Mouse (Mus musculus) ES-E14 (cell line): Measurements from ENCODE around the gene Rnf187. TPM values are rescaled to one million over a fixed set of nuclear protein-coding genes. Genes with fewer than 3 reads are reported as not detected.

Experiments used
- DNase-seq: peaks from one replicate; pipeline ENCODE4 v3.0.0-alpha.2; 2013; ENCODE audit warnings: low read depth, low spot score
- H3K27ac ChIP-seq: 2 replicates; pipeline ENCODE4 v1.5.1; 2012; ENCODE audit warnings: low read depth, mild to moderate bottlenecking, low read length, moderate library complexity, mixed read lengths; ENCODE audit not compliant: poor library complexity, insufficient read depth, severe bottlenecking
- H3K36me3 ChIP-seq: 2 replicates; pipeline ENCODE4 v1.6.1; 2012; ENCODE audit warnings: mild to moderate bottlenecking, low read length, moderate library complexity, mixed read lengths; ENCODE audit not compliant: control insufficient read depth, poor library complexity, insufficient read depth, severe bottlenecking
- H3K4me1 ChIP-seq, 2 experiments: fragments of 150-350 bp in 1 of 2; sonication (generic) in 1 of 2; 2 replicates each; pipeline ENCODE4 v1.6.1; 2012; ENCODE audit warnings: low read length in 2 of 2, mild to moderate bottlenecking in 1 of 2, mixed read lengths in 1 of 2; ENCODE audit not compliant: control insufficient read depth in 2 of 2, insufficient read depth in 2 of 2, poor library complexity in 1 of 2
- H3K4me3 ChIP-seq, 2 experiments: fragments of 150-350 bp in 1 of 2; sonication (generic) in 1 of 2; 2 replicates each; pipeline ENCODE4 v1.5.1; 2012; ENCODE audit warnings: low read length in 2 of 2, low read depth in 1 of 2, mild to moderate bottlenecking in 1 of 2, mixed read lengths in 1 of 2; ENCODE audit not compliant: insufficient read depth in 1 of 2, poor library complexity in 1 of 2, severe bottlenecking in 1 of 2
- H3K9ac ChIP-seq: 2 replicates; pipeline ENCODE4 v1.6.1; 2012; ENCODE audit warnings: low read depth, mild to moderate bottlenecking, low read length, mixed read lengths; ENCODE audit not compliant: poor library complexity, insufficient read depth, severe bottlenecking
- H3K9me3 ChIP-seq: fragments of 150-350 bp; sonication (generic); 2 replicates; pipeline ENCODE4 v1.6.1; 2012; ENCODE audit warnings: low read depth, mild to moderate bottlenecking, low read length; ENCODE audit not compliant: control insufficient read depth, insufficient read depth
- CHD2 ChIP-seq: IDR thresholded peaks from 2 replicates; pipeline ENCODE4 v1.6.1; 2014; ENCODE audit warnings: mild to moderate bottlenecking, low read depth, low read length, inconsistent platforms
- HCFC1 ChIP-seq: IDR thresholded peaks from 2 replicates; pipeline ENCODE4 v1.6.1; 2012; ENCODE audit warnings: low read length, inconsistent platforms, borderline replicate concordance; ENCODE audit not compliant: insufficient read depth
- MAFK ChIP-seq: IDR thresholded peaks from 2 replicates; pipeline ENCODE4 v1.6.1; 2014; ENCODE audit warnings: mild to moderate bottlenecking, low read depth, low read length, inconsistent platforms; ENCODE audit not compliant: insufficient read depth
- ZC3H11A ChIP-seq: IDR thresholded peaks from 2 replicates; pipeline ENCODE4 v1.6.1; 2012; ENCODE audit warnings: low read depth, mild to moderate bottlenecking, inconsistent platforms, low read length, borderline replicate concordance
- ZNF384 ChIP-seq: IDR thresholded peaks from 2 replicates; pipeline ENCODE4 v1.6.1; 2012; ENCODE audit warnings: low read depth, low read length, inconsistent platforms
- in situ Hi-C, 2 experiments: fragments of 600-800 bp; cut with MboI; formaldehyde crosslinking; loops; one replicate each; pipeline ENCODE4 v1.15.1; 2025; ENCODE audit warnings: low sequenced_read_pairs in 2 of 2, inconsistent platforms in 1 of 2; ENCODE audit not compliant: unreplicated experiment in 2 of 2
- total RNA-seq: library from RNA; depleted of rRNA; stranded (reverse); fragments of 300-350 nt; gene quantifications from 2 replicates; pipeline ENCODE4 v1.2.3, GENCODE M21; 2012

Gene Rnf187
- total RNA-seq, 1 experiment = 115 TPM

- in situ Hi-C loops = no loop called here
- H3K4me3 ChIP-seq = no peak overlapping the region
- peaks cover 42% of the 10 kb centered on the region for H3K36me3 ChIP-seq
- H3K9me3 ChIP-seq = no peaks in the 10 kb centered on the region
- no peak for DNase-seq
- TF ChIP-seq CHD2 (no peak), MAFK (no peak), HCFC1 (no peak), ZNF384 (no peak), ZC3H11A (no peak)
- peaks cover 3 to 16% of the 10 kb centered on the region in 2 experiments; a peak in 3 of 4 replicates for H3K4me1 ChIP-seq
- no peak overlapping the region for H3K9ac ChIP-seq
- H3K27ac ChIP-seq = no peak overlapping the region
Observed at GRCm38 (mm10) chr11:58982471-58983097, 43.9 kb upstream of the Rnf187 start.

- no peak for DNase-seq
- no peak overlapping the region for H3K4me3 ChIP-seq
- TF ChIP-seq ZC3H11A = no peak
- no peak for TF ChIP-seq MAFK
- TF ChIP-seq CHD2 = no peak
- no peak for TF ChIP-seq HCFC1
- no peak for TF ChIP-seq ZNF384
- H3K4me1 ChIP-seq = peaks cover 3 to 13% of the 10 kb centered on the region in 2 experiments; a peak in 3 of 4 replicates
- peaks cover 37% of the 10 kb centered on the region for H3K36me3 ChIP-seq
- no peak overlapping the region for H3K27ac ChIP-seq
- no peak overlapping the region for H3K9ac ChIP-seq
- in situ Hi-C loops = no loop called here
- H3K9me3 ChIP-seq = no peaks in the 10 kb centered on the region
Observed at GRCm38 (mm10) chr11:58981541-58982447, 43.1 kb upstream of the Rnf187 start.

- no peak for DNase-seq
- Histone ChIP-seq H3K4me1 (peaks cover 3 to 13% of the 10 kb centered on the region in 2 experiments; a peak in 3 of 4 replicates), H3K9ac (peak overlapping the region; percentile 75; the same call in 1 of the 2 replicates), H3K4me3 (peak overlapping the region; percentile 81 to 95; a peak in 2 of 4 replicates), H3K9me3 (no peaks in the 10 kb centered on the region), H3K36me3 (peaks cover 28% of the 10 kb centered on the region), H3K27ac (no peak overlapping the region)
- in situ Hi-C loops = no loop called here
- TF ChIP-seq MAFK = no peak
- TF ChIP-seq CHD2 = no peak
- TF ChIP-seq ZC3H11A = no peak
- TF ChIP-seq ZNF384 = no peak
- no peak for TF ChIP-seq HCFC1
Observed at GRCm38 (mm10) chr11:58980381-58980990, 41.8 kb upstream of the Rnf187 start.

GRCm38 (mm10) chr11:58979661-58980060 is 40.9 kb upstream of the Rnf187 start:
- in situ Hi-C loops = no loop called here
- no peak for TF ChIP-seq MAFK
- Histone ChIP-seq H3K4me1 (peaks cover 3 to 13% of the 10 kb centered on the region in 2 experiments; a peak in 3 of 4 replicates), H3K27ac (peak overlapping the region; percentile 29; the same call in 1 of the 2 replicates), H3K4me3 (peak overlapping the region; percentile 81 to 95), H3K9me3 (no peaks in the 10 kb centered on the region), H3K36me3 (peaks cover 19% of the 10 kb centered on the region), H3K9ac (peak overlapping the region; percentile 75)
- no peak for DNase-seq
